Mouse (Mus musculus) urinary bladder, adult 18-20 months (tissue): ENCODE measurements at regions not wholly inside any gene's neighbourhood (a gene's known extent, or its start where the extent isn't known, plus 50 kb on each side); places are given as distances from the start of the nearest gene placed in this dataset.

Experiments used
- DNase-seq, 2 experiments: peaks; one replicate each; pipeline ENCODE4 v3.0.0; 2022; ENCODE audit warnings: low spot score in 2 of 2, mixed read lengths in 2 of 2

DNA sequence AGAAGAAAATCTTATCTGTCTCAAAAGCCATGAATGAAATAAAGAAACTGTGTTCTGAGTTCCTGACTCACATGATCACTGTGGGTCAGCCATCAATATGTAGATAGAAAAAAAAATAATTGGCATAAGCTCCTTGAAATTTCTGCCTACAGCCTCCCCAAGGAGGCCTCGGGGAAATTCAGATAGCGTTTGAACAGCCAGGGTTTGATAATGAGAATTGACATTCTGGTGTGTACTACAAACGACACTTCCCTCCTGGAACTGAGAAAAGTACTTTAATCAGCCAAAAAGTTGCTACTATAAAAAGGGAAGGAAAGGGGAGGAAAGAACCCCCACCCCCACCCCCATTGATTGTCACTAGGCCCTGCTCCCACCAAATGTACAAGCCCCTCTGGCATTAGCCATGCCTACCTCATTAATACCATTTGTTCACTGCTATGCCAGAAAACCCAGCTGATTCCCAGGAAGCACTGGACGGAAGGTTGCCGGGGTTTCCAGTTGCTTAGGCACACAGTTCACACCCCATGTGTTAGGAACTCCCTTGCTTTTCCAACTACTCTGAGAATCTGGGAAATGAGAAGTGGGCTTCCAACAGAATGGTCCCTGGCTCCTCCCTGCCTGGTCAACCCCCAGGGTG is 78.4 kb upstream of the Klf7 start:
- no peak for DNase-seq

GRCm38 (mm10) chr1:64198781-64199180 is 76.7 kb upstream of the Klf7 start:
- DNase-seq, result no peak

- no peak for DNase-seq
Measured at GRCm38 (mm10) chr1:64198322-64198721, 76.2 kb upstream of the Klf7 start.

DNA sequence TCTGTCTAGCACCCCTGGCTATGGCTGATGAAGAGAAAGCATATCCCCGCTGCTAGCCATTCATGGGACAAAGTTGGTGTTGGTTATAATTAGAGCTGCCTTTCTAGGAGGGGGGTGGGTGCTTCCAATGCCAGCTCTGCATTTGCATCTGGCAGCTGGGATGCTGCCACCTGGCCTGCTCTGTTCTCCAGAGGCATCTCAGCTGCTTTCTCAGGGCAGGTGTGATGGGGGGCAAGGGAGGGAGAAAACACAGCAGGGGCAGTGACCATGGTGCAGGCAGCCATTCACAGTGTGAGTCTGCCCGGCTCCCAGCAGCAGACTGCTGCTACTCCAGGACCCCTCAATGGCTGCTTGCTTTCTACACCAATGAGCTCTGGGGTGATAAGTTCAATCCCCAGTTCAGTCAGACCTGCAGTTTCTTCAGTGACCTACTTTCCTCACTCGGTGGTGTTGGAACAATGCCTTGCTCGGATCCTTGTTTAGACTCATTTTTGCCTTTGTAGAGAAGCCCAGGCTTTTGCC is 73.9 kb upstream of the Klf7 start:
- no peak for DNase-seq

DNA sequence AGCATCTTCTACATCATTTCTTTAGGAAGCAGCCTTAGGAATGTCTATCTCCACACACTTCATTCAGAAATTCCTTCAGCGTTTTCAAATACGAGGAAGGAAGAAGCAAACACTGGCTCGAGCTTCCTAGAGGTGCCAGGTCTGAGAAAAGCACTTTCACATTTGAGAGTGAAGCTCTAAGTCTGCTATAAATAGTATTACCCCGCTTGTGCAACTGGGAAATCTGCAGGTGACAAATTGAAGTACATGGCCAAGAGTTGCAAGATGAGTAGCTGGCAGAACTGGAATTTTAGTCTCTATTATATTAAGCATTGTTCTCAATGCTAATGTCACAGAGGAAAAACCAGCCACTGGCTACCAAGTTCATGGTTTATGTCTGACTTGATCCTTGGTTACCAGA is 73.2 kb upstream of the Klf7 start:
- DNase-seq, result no peak

DNA sequence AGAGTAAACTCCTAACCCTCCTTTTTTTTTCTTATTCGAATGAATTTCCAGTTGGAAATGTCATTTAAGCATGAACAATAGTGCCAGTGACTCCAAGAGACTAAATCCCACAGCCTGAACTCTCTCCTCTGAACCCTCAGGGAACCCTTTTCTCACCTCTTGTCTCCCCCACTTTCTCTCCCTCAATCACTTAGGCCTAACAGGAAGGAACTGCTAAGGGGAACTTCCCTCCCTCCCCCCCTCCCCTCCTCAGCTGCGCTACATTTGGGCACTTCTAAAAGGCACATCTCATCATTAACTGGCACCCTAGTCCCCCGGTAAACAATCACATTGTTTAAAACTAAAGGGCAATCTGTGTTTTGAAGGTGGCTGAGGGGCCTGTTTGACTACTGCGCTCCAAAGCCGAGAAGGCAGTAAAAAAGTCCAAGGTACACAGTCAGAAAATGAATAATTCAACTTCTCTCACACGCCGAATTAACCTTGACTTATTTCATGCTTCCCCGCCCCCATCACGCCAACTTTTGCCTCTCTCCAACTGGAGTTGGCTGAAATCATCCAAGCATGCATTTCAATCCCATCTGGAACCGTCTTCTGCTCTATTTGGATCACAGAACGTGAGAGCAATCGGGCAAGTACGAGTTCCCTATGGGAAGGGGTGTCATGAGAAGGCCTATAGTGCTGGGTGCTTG is 71.2 kb upstream of the Klf7 start:
- no peak for DNase-seq

DNA sequence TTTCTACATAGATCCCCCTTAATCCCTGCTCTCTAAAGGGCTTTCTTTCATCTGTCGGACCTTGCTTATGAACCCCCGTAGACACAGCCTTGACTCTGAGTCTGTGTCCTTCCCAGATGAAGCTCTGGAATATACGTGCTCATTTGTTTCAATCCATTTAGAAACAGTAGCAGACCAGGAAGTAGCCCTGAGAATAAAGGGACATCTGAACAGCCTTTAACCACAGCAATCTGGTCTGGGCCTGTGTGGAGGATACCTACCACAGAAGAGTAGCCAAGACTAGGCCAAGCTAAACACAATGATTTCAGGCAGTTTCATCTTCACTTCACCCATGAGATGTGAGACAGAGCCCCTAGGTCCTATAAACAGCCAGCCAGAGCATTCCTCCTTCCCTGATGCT is 70.7 kb upstream of the Klf7 start:
- DNase-seq, result no peak

DNA sequence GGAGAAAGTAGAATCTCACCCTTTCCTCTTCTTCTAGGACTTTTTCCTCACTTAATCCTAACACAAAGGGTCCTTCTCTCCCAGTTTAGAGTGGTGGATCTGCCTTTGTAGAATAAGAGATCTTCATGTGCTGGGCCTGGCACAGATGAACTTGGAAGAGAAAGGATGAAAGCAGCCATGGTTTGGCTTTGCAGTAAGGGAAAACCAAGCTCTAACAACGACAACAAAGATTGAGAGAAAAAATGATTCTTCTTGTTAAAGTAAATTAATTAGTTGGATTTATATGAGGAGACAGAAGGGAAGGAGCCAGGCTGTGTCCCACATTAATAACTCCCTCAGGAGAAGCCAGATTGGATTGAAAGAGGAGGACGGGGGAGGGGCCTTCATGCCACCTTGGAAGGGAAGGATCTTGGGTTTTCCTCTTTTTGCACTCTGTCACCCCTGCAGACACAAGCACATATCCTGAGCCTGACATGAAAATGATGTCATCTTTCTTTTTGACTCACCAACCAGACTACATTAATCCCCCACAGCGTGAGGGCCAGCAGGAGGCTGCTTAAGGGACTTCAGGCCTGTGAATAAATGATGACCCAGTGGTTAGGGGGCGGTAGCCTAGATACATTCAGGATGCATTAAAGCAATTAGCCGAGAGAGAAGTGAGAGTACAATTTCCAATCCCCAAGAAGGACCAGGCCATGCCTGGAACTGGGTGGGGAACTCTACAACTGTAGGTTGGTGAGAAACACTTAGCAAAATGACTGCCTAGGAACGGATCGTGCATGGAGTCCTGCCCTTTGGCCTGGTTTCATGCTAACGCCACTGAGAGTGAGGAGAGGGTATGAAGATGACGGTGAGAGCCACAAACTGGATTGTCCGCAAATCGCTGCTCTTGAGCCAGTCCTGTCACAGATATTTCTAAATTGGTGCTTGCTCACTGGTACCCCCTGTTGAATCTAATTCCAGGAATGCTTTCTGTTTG is 69.4 kb upstream of the Klf7 start:
- DNase-seq, result no peak

GRCm38 (mm10) chr1:64190705-64191104 is 68.6 kb upstream of the Klf7 start:
- DNase-seq, result no peak

DNA sequence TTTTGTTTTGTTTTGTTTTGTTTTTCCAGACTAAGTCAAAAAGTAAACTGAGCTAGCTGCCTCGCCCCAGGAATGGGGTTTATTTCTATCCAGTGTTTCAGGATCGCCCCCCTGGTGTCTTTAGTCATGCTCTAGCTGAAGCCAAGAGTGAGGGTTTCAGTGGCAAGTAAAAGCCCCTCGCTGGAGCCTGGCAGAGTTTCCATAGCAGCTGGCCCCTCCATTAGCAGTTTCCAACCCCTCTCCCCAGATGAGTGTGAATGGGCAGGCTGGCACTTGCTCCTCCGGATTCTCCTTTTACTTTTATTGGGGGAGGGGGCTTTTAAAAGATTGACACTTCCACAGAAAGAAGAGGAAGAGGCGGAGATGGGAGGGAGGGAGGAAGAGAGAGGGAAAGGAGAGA is 68.0 kb upstream of the Klf7 start:
- DNase-seq, result no peak

GRCm38 (mm10) chr1:64189471-64189870 is 67.4 kb upstream of the Klf7 start:
- DNase-seq, result no peak

- DNase-seq, result no peak
Measured at GRCm38 (mm10) chr1:64187796-64188513, 65.9 kb upstream of the Klf7 start.

- DNase-seq, result no peak
Measured at GRCm38 (mm10) chr1:64173708-64174107, 51.6 kb upstream of the Klf7 start.

- DNase-seq, result no peak
Measured at GRCm38 (mm10) chr1:64172122-64172521, 50.0 kb upstream of the Klf7 start.
